Mouse (Mus musculus) hindbrain, embryonic 15.5 days (tissue): ENCODE measurements around the gene Cysrt1. TPM values are rescaled to one million over a fixed set of nuclear protein-coding genes. Genes with fewer than 3 reads are reported as not detected.

Experiments used
- ATAC-seq: fragments of 200-750 bp; cut with Nextera tagmentation; 2 replicates; pipeline ENCODE4 v1.8.0; 2017; ENCODE audit warnings: low read depth, moderate number of reproducible peaks, moderate TSS enrichment; ENCODE audit not compliant: low FRiP score
- H3K27ac ChIP-seq: fragments of 300-500 bp; sonication (generic); replicated peaks from 2 replicates; pipeline ENCODE4 v1.5.1; 2015; ENCODE audit warnings: mild to moderate bottlenecking, inconsistent platforms
- H3K27me3 ChIP-seq: fragments of 300-500 bp; sonication (generic); 2 replicates; pipeline ENCODE4 v1.6.1; 2015; ENCODE audit warnings: control low read depth, inconsistent platforms
- H3K36me3 ChIP-seq: fragments of 300-500 bp; sonication (generic); 2 replicates; pipeline ENCODE4 v1.6.1; 2015; ENCODE audit warnings: control low read depth, inconsistent platforms
- H3K4me1 ChIP-seq: fragments of 300-500 bp; sonication (generic); replicated peaks from 2 replicates; pipeline ENCODE4 v1.6.1; 2015; ENCODE audit warnings: control low read depth, inconsistent platforms
- H3K4me2 ChIP-seq: fragments of 300-500 bp; sonication (generic); 2 replicates; pipeline ENCODE4 v1.6.1; 2015; ENCODE audit warnings: moderate library complexity, mild to moderate bottlenecking, inconsistent platforms
- H3K4me3 ChIP-seq: fragments of 300-500 bp; sonication (generic); 2 replicates; pipeline ENCODE4 v1.5.1; 2015; ENCODE audit warnings: mild to moderate bottlenecking, inconsistent platforms
- H3K9ac ChIP-seq: fragments of 300-500 bp; sonication (generic); 2 replicates; pipeline ENCODE4 v1.6.1; 2015; ENCODE audit warnings: inconsistent platforms
- H3K9me3 ChIP-seq: fragments of 300-500 bp; sonication (generic); 2 replicates; pipeline ENCODE4 v1.6.1; 2016; ENCODE audit warnings: control low read depth, inconsistent platforms
- WGBS: fragments of 180-500 bp; shearing (Covaris S2); methylation state at CpG from one replicate; pipeline ENCODE4 v1.1.7; 2015; 5-methylcytosine and 5-hydroxymethylcytosine counted together
- polyA plus RNA-seq: library from polyadenylated mRNA; unstranded; fragments of >200 nt; fragmentation: Nextera tagmentation; extraction: Ambion mirVana; gene quantifications from 2 replicates; pipeline ENCODE4 v1.2.1, GENCODE M21; 2015

Gene Cysrt1
- polyA plus RNA-seq, 1 experiment from 2014 or later: 0.23 TPM

DNA sequence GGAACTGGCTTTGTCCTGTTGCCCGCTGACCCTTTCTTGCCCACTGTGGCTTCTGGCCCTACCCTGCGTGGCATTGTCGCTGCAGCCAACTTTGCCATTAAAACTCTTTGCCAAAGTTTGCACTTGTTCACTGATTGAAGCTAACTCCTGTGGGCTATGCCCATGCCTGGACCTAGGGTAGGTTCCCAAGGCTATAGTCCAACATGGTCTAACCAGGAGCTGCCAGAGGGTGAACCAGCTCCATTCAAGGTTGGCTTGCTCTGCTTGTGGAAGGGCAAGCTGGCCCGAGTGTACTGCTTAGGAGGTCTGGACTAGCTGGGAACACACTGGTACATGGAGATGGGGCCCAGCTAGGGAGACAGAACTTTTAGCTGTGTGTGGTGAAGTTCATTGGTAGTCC lies 1.9 kb upstream of the Cysrt1 start:
- 90% methylated on average over 4 of the region's 4 CpGs for WGBS
- no peak for ATAC-seq
- H3K4me3 ChIP-seq: no peak overlapping the region
- peaks cover 37% of the 10 kb centered on the region for H3K4me1 ChIP-seq
- no peak overlapping the region for H3K9ac ChIP-seq
- H3K36me3 ChIP-seq: no peaks in the 10 kb centered on the region; the same call in 1 of the 2 replicates
- no peaks in the 10 kb centered on the region for H3K27me3 ChIP-seq
- no peaks in the 10 kb centered on the region for H3K9me3 ChIP-seq
- H3K4me2 ChIP-seq: 0 out of 2 replicates have a peak overlapping the region, but pooled peaks have one; percentile 92
- no peak overlapping the region for H3K27ac ChIP-seq

DNA sequence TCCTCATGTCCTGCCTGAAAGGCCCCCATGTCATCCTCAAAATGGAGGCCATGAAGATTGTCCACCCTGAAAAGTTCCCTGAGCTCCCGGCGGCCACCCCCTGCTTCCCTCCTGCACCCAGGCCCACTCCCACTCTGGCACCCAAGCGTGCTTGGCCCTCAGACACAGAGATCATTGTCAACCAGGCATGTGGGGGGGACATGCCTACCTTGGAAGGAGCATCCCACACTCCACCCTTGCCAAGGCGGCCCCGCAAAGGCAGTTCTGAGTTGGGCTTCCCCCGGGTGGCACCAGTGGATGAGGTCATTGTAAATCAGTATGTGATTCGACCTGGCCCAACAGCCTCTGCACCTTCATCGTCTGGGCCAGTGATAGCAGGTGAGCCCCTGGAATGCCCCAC lies 1.1 kb upstream of the Cysrt1 start:
- Histone ChIP-seq H3K27me3 (no peaks in the 10 kb centered on the region), H3K9me3 (no peaks in the 10 kb centered on the region), H3K4me3 (peak overlapping the region; percentile 61), H3K4me1 (peaks cover 37% of the 10 kb centered on the region), H3K36me3 (no peaks in the 10 kb centered on the region; the same call in 1 of the 2 replicates), H3K4me2 (peak overlapping the region; percentile 92), H3K27ac (no peak overlapping the region), H3K9ac (peak overlapping the region; percentile 81)
- ATAC-seq: no peak
- WGBS: 83% methylated on average over 8 of the region's 8 CpGs

DNA sequence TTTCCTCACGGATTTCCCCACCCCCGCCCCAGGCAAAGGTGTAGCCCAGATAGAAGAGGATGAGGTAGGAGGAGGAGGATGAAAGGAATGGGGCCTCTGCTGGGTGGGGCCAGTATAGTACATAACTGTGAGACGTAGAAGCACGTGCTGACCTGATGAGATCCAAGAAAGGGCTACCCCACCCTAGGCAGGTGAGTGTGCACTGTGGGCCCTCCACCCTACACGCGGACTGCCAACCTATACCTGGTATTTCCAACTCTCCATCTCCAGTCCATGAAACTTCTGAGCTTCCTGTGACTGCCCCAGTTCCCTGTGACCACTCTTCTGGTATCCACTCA lies 845 bp downstream of the Cysrt1 start:
- H3K27me3 ChIP-seq: peaks cover 4% of the 10 kb centered on the region; the same call in 1 of the 2 replicates
- peak overlapping the region; percentile 72 for H3K27ac ChIP-seq
- H3K36me3 ChIP-seq: no peaks in the 10 kb centered on the region; the same call in 1 of the 2 replicates
- no peaks in the 10 kb centered on the region for H3K9me3 ChIP-seq
- H3K4me3 ChIP-seq: peak overlapping the region; percentile 61
- 12% methylated on average over 6 of the region's 6 CpGs for WGBS
- H3K4me1 ChIP-seq: peaks cover 37% of the 10 kb centered on the region
- H3K4me2 ChIP-seq: peak overlapping the region; percentile 92
- ATAC-seq: peak; percentile 32
- H3K9ac ChIP-seq: peak overlapping the region; percentile 81

DNA sequence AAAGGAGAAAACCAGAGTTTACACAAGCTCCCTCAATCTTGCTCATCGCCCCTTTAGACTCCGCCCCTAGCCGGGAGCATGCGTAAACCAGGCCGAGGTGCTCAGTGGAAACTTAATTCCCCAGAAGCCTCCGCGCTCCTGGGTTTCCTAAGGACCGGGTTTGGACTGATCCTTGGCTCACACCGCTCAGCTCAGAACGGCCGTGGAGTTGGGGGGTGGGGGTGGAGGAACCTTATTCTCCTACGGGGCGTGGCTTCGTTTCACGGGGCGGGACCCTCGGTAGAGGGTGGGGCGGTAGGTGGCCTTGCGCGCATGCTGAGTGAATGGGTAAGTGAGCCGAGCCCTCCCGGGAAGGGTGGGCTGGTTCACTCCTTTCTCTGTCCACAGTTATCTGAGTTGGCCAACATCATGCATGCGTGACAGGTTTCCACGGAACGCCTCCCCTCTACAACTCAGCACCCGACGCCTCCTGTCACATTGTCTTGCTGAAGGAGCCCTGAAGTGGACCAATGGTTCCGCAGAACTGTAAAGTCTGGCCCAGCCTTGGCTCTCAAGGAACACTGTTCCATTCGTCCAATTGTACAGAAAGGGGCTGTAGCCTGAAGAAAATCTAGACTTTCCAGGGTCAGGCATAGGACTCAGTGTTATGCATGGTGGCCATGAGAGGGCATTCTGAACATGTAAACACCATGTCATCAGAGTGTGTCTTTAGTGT lies 1.4 kb downstream of the Cysrt1 start:
- peak; percentile 83 for ATAC-seq
- 1% methylated on average over 29 of the region's 29 CpGs for WGBS
- peaks cover 4% of the 10 kb centered on the region; the same call in 1 of the 2 replicates for H3K27me3 ChIP-seq
- peak overlapping the region; percentile 72 for H3K27ac ChIP-seq
- H3K36me3 ChIP-seq: no peaks in the 10 kb centered on the region; the same call in 1 of the 2 replicates
- H3K4me2 ChIP-seq: peak overlapping the region; percentile 92
- H3K9me3 ChIP-seq: no peaks in the 10 kb centered on the region
- peaks cover 37% of the 10 kb centered on the region for H3K4me1 ChIP-seq
- H3K9ac ChIP-seq: peak overlapping the region; percentile 24
- H3K4me3 ChIP-seq: peak overlapping the region; percentile 61

DNA sequence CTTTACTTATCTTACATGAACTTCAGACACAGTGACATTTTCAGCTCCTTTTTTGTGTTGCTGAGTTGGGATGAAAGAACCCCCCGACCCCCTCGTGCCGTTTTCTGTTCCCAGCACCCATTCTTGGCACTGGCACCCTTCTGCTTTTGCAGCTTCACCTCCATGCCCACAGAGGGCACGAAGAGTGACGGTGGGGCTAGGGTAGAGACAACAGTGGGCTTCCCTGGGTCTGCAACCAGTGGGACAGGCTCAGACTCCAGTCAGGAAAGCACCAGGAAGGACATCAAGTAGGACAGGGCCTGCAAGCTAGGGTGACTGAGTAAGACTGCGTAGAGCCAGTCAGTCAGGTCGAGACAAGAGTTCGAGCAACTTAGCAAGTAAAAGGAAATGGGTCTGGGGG lies 1.9 kb downstream of the Cysrt1 start:
- Histone ChIP-seq H3K4me1 (peaks cover 37% of the 10 kb centered on the region), H3K27ac (peak overlapping the region; percentile 72), H3K27me3 (peaks cover 4% of the 10 kb centered on the region; the same call in 1 of the 2 replicates), H3K4me3 (peak overlapping the region; percentile 61), H3K9ac (no peak overlapping the region), H3K9me3 (no peaks in the 10 kb centered on the region), H3K4me2 (peak overlapping the region; percentile 92), H3K36me3 (no peaks in the 10 kb centered on the region; the same call in 1 of the 2 replicates)
- peak; percentile 23 for ATAC-seq
- WGBS: 54% methylated on average over 8 of the region's 8 CpGs

DNA sequence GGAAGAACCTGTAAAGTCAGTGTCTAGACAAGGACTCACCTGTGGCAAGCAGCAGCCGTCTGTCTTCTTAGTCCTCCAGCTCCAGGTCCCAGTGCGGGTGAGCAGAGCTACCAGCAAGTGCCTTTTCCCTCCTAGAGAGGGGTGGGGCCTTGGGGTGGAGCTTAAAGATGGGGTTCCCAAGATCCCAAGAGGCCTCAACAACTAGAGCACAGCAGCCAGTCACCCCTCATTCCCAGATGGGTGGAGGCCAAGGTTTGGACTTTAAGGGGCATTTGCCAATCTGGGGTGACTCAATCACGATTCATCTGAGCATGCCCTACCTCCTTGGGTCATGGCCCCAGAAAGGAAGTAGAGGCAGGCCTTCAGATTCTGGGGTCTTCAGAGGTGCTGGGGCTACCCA lies 2.5 kb downstream of the Cysrt1 start:
- H3K9ac ChIP-seq: no peak overlapping the region
- peaks cover 37% of the 10 kb centered on the region for H3K4me1 ChIP-seq
- no peak overlapping the region for H3K4me3 ChIP-seq
- peaks cover 4% of the 10 kb centered on the region; the same call in 1 of the 2 replicates for H3K27me3 ChIP-seq
- H3K9me3 ChIP-seq: no peaks in the 10 kb centered on the region
- ATAC-seq: no peak
- H3K36me3 ChIP-seq: no peaks in the 10 kb centered on the region
- H3K27ac ChIP-seq: no peak overlapping the region
- H3K4me2 ChIP-seq: no peak overlapping the region
- 88% methylated on average over 3 of the region's 3 CpGs for WGBS

DNA sequence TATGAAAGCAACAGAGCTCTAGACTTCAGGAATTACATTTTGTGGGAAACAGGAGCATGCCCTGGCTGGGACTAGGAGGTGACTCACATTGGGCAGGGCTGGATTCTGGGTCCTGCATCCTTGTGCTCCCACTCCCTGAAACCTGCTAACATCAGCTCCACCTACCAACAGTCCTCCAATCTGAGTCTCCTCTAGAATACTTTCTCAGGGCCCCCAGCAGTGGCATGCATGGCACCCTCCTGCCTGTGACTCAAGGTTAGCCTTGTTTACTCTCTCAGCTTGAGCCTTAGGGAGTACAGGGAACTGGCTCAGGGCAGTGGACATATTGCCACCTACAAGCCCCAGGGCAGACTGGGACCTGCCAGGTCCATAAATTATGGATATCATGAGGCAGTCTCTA lies 4.1 kb downstream of the Cysrt1 start:
- no peak overlapping the region for H3K27ac ChIP-seq
- no peaks in the 10 kb centered on the region for H3K36me3 ChIP-seq
- no peak for ATAC-seq
- no peak overlapping the region for H3K4me3 ChIP-seq
- H3K27me3 ChIP-seq: peaks cover 4% of the 10 kb centered on the region; the same call in 1 of the 2 replicates
- no peaks in the 10 kb centered on the region for H3K9me3 ChIP-seq
- H3K4me1 ChIP-seq: peaks cover 23% of the 10 kb centered on the region
- no peak overlapping the region for H3K4me2 ChIP-seq
- H3K9ac ChIP-seq: no peak overlapping the region

DNA sequence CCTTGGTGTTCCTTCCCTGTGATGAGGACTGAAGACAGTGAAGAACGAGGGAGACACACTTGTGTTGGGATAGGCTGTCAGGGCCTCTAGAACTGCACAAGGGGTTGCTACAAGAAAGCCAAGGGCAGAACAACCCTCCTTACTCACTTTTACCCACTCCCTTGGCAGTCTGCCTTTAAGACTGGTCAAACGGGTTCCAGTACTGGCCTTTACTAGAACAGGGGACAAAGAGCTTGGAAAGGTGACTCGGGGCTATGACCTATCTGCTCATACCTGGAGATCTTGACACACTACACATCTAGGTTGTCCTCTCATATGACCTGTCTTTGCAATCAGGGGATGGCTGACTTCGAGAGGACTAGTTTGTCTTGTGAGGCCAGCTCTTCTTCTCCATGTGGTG lies 4.7 kb downstream of the Cysrt1 start:
- WGBS: 74% methylated on average over 4 of the region's 4 CpGs
- Histone ChIP-seq H3K9ac (no peak overlapping the region), H3K4me2 (no peak overlapping the region), H3K4me3 (no peak overlapping the region), H3K9me3 (no peaks in the 10 kb centered on the region), H3K36me3 (no peaks in the 10 kb centered on the region), H3K27me3 (peaks cover 4% of the 10 kb centered on the region; the same call in 1 of the 2 replicates), H3K4me1 (peaks cover 17% of the 10 kb centered on the region), H3K27ac (no peak overlapping the region)
- no peak for ATAC-seq

DNA sequence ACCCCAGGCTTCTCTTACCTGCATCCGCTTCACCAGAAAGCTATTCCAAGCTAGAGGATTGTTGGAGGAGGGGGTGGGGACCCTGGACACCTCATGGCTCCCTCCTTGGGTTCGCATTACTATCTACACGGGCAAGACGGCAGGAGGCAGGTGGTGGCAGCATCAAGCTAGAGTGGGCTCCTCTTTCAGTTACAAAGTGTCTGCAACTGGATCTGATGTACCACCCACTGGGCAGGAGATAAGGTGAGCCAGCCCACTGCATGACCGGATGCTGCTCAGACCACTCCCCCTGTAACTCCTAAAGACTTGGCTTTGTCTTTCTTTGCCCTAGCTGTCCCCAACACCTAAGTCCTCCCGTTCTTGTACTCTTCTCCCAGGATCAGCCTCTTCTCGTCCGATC lies 5.6 kb downstream of the Cysrt1 start, which contains the start of gene Rnf224:
Gene Rnf224, minus strand, starts transcription at position 174 of the 400 bp plus-strand sequence.
- no peak for ATAC-seq
- H3K36me3 ChIP-seq: no peaks in the 10 kb centered on the region
- WGBS: 36% methylated on average over 8 of the region's 8 CpGs

DNA sequence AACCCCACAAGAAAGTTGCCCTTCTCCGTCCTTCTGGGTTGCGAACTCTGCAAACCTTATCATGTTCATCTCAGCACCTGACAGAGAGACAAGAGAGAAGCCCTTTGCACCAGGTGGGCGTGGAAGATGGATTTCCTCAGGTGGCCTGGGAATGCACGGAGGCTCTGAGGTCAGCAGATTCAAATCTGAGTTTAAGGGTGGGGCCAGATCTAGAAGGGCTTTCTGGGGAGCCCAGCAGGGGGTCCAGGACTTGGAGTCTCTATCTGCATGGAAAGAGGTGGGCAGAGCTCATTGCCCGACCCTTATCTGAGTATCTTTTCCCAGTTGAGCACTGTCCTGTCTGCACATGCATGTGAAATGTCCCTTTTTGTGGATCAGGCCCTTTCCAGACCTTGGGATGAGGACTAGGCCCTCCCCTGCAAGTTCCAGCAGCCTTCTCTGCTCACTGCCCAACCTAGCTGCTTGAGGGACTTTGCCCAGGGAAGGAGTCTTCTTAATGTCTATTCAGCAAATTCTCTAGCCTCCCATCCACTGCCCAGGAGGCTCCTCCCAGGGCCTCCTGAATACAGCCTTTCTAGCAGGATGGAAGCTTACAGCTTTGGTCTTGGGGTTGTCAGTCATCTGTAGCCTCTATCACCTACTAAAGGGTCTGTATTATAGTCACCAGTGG lies 7.6 kb downstream of the Cysrt1 start:
- Histone ChIP-seq H3K27ac (no peak overlapping the region), H3K4me3 (no peak overlapping the region), H3K27me3 (peaks cover 4% of the 10 kb centered on the region; the same call in 1 of the 2 replicates), H3K4me2 (no peak overlapping the region), H3K4me1 (no peaks in the 10 kb centered on the region), H3K36me3 (no peaks in the 10 kb centered on the region), H3K9me3 (no peaks in the 10 kb centered on the region), H3K9ac (no peak overlapping the region)
- no peak for ATAC-seq
- WGBS: 73% methylated on average over 5 of the region's 5 CpGs

More for the DNA sequence above, 5.6 kb downstream of the Cysrt1 start, which contains the start of gene Rnf224:
- Histone ChIP-seq H3K9ac (no peak within 1 kb of the TSS), H3K27me3 (peaks cover 4% of the 10 kb centered on the region; the same call in 1 of the 2 replicates), H3K4me1 (peaks cover 15% of the 10 kb centered on the region), H3K9me3 (no peaks in the 10 kb centered on the region), H3K4me3 (no peak within 1 kb of the TSS), H3K4me2 (no peak within 1 kb of the TSS), H3K27ac (no peak within 1 kb of the TSS)

DNA sequence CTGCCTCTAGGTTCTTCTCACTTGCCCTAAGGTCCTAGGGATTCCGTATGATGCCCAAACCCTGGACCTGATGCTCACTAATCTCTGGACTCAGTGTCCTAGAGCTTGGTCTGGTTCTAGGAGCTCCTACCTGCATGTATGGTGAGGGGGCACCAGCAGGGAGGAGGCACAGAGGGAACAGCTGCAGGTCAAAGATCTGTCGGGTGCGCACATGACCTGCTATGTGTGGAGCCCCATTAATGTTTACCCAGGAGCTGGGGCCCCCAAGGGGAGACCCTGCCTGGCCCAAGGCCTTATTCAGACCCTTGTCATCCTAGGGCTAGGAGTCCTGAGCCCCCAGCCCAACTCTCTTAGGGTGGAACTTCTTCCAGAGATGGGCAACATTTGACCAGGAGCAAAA lies 8.2 kb downstream of the Cysrt1 start, which contains the start of gene Slc34a3:
Gene Slc34a3, minus strand, starts transcription at position 315 of the 400 bp plus-strand sequence.
- Histone ChIP-seq H3K9me3 (no peaks in the 10 kb centered on the region), H3K27ac (no peak within 1 kb of the TSS), H3K9ac (no peak within 1 kb of the TSS), H3K4me3 (no peak within 1 kb of the TSS), H3K36me3 (no peaks in the 10 kb centered on the region), H3K4me1 (no peaks in the 10 kb centered on the region), H3K4me2 (no peak within 1 kb of the TSS), H3K27me3 (peaks cover 4% of the 10 kb centered on the region; the same call in 1 of the 2 replicates)
- 99% methylated on average over 3 of the region's 3 CpGs for WGBS
- ATAC-seq: no peak

DNA sequence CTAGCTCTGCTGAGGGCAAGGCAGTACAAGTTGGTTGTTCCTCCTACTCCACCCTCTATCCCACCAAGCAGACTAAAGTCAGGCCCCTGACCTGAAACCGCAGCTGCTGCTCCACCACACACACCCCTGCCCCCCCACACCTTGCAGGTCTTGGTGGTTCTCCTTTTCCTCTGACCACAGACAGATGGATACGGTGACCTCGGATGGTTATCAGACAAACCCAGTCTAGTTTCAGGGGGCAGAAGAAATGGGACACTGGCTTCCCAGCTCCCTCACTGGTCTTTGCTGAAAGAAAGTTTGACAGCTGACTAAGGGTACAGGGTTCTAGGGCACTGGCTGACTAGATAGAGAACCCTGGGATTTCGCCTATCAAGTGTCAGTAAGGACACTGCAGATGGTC lies 8.8 kb downstream of the Cysrt1 start:
- 79% methylated on average over 4 of the region's 4 CpGs for WGBS
- H3K27ac ChIP-seq: no peak overlapping the region
- no peak for ATAC-seq
- no peaks in the 10 kb centered on the region for H3K36me3 ChIP-seq
- no peaks in the 10 kb centered on the region for H3K9me3 ChIP-seq
- no peak overlapping the region for H3K4me2 ChIP-seq
- H3K27me3 ChIP-seq: peaks cover 4% of the 10 kb centered on the region; the same call in 1 of the 2 replicates
- peaks cover 6% of the 10 kb centered on the region; the same call in 1 of the 2 replicates for H3K4me1 ChIP-seq
- H3K4me3 ChIP-seq: no peak overlapping the region
- no peak overlapping the region for H3K9ac ChIP-seq
